Mouse (Mus musculus) forebrain, embryonic 10.5 days (tissue): ENCODE results near the gene Atp2b1. TPM values are rescaled to one million over a fixed set of nuclear protein-coding genes. Genes with fewer than 3 reads are reported as not detected.

Source experiments
- DNase-seq: peaks from one replicate; pipeline ENCODE4 v3.0.0-alpha.2; 2017; ENCODE audit warnings: low spot score; ENCODE audit errors: extremely low spot score
- H3K27ac ChIP-seq: fragments of 300-500 bp; sonication (generic); 2 replicates; pipeline ENCODE4 v1.5.1; 2016; ENCODE audit warnings: mild to moderate bottlenecking
- H3K27me3 ChIP-seq: fragments of 300-500 bp; sonication (generic); 2 replicates; pipeline ENCODE4 v1.6.1; 2016; ENCODE audit warnings: mild to moderate bottlenecking; ENCODE audit not compliant: poor library complexity, severe bottlenecking
- H3K36me3 ChIP-seq: fragments of 300-500 bp; sonication (generic); replicated peaks from 2 replicates; pipeline ENCODE4 v1.6.1; 2016; ENCODE audit warnings: mild to moderate bottlenecking, moderate library complexity
- H3K4me1 ChIP-seq: fragments of 300-500 bp; sonication (generic); 2 replicates; pipeline ENCODE4 v1.6.1; 2016
- H3K4me3 ChIP-seq: fragments of 300-500 bp; sonication (generic); 2 replicates; pipeline ENCODE4 v1.5.1; 2016; ENCODE audit warnings: mild to moderate bottlenecking, moderate library complexity
- H3K9me3 ChIP-seq: fragments of 300-500 bp; sonication (generic); 2 replicates; pipeline ENCODE4 v1.6.1; 2016; ENCODE audit warnings: mild to moderate bottlenecking, moderate library complexity
- WGBS: fragments of 180-500 bp; shearing (Covaris S2); methylation state at CpG from one replicate; pipeline ENCODE4 v1.1.7; 2016; 5-methylcytosine and 5-hydroxymethylcytosine counted together
- polyA plus RNA-seq: library from polyadenylated mRNA; unstranded; fragments of >200 nt; fragmentation: Nextera tagmentation; extraction: Ambion mirVana; gene quantifications from 2 replicates; pipeline ENCODE4 v1.2.1, GENCODE M21; 2016

The Atp2b1 gene
- polyA plus RNA-seq, 1 experiment from 2014 or later: 89.8 TPM

GRCm38 (mm10) chr10:99027462-99027861, 113.3 kb downstream of the Atp2b1 start:
- Histone ChIP-seq H3K27ac (no peak overlapping the region), H3K36me3 (peaks cover 22% of the 10 kb centered on the region), H3K27me3 (no peaks in the 10 kb centered on the region), H3K4me1 (no peaks in the 10 kb centered on the region), H3K4me3 (no peak overlapping the region), H3K9me3 (no peaks in the 10 kb centered on the region)
- 94% methylated on average over 5 of the region's 5 CpGs for WGBS
- DNase-seq: no peak

GRCm38 (mm10) chr10:99029844-99030243, 115.6 kb downstream of the Atp2b1 start:
- no peaks in the 10 kb centered on the region for H3K4me1 ChIP-seq
- H3K9me3 ChIP-seq: no peaks in the 10 kb centered on the region
- H3K27ac ChIP-seq: no peak overlapping the region
- 95% methylated on average over 7 of the region's 7 CpGs for WGBS
- H3K36me3 ChIP-seq: peaks cover 13% of the 10 kb centered on the region
- no peak overlapping the region for H3K4me3 ChIP-seq
- H3K27me3 ChIP-seq: no peaks in the 10 kb centered on the region
- no peak for DNase-seq

DNA sequence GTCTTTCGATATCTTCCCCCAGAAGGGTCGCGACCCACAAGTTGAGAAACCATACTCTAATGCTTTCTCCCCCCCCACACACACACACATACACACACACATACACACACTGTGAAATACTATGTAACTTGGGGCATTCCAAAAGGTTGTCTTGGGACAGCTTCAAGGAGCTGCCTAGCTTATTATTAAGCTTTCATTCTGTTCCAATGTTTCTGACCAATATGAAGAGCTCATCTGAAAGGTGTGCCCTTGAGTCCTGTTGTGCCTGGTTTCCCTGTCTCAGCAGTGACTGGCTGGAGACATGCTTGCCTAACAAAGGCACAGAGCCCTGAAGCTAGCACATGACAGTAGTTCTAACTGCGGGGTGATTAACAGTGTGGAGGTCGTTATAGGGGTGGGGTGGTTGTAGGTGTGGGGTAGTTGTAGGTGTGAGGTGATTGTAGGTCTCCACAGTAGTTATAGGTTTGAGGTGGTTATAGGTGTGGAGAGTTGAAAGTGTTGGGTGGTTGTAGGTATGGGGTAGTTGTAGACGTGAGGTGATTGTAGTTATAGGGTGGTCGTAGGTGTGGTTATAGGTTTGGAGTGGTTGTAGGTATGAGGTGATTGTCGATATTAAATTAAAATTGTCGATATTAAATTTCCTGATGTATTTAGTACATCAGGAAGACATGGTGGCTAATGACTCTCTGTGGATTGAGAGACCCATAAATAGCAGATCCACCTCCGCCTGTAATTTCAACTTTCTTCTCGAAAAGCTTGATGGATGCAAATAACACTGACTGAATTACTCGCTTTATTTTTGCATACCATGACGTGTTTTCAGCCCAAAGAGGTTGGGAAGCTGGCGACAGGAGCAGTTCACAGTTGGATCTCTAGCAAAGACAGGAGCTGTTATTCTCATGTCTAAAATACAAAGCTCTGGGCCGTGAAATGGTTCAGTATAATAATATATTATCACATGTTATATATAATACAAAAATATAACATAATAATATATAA, 119.9 kb downstream of the Atp2b1 start:
- H3K9me3 ChIP-seq: no peaks in the 10 kb centered on the region
- 93% methylated on average over 15 of the region's 15 CpGs for WGBS
- peaks cover 2% of the 10 kb centered on the region; the same call in 1 of the 2 replicates for H3K36me3 ChIP-seq
- H3K4me3 ChIP-seq: no peak overlapping the region
- H3K27me3 ChIP-seq: no peaks in the 10 kb centered on the region
- H3K4me1 ChIP-seq: peaks cover 7% of the 10 kb centered on the region
- no peak for DNase-seq
- no peak overlapping the region for H3K27ac ChIP-seq

- H3K27me3 ChIP-seq: no peaks in the 10 kb centered on the region
- no peak overlapping the region for H3K27ac ChIP-seq
- WGBS: 91% methylated on average over 21 of the region's 21 CpGs
- H3K4me1 ChIP-seq: peaks cover 7% of the 10 kb centered on the region
- DNase-seq: no peak
- no peaks in the 10 kb centered on the region for H3K9me3 ChIP-seq
- no peaks in the 10 kb centered on the region for H3K36me3 ChIP-seq
- H3K4me3 ChIP-seq: no peak overlapping the region
Measured at GRCm38 (mm10) chr10:99037185-99038065, 123.2 kb downstream of the Atp2b1 start.

DNA sequence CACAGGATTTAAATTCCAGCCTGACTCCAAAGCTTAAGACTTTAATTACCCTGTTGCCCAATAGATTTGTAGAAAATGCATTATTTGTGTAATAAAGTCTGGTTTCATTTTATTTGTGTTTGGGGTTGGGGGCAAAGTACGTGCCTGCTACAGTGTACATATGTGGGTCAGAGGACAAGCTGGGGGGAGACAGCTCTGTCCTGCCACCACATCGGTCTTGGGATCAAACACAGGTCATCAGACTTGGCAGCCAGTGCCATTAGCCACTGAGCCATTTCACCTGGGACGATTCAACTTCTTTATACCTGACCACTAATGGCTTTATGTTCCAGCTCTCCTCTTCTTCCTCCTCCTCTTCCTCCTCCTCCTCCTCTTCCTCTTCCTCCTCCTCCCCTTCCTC, 124.7 kb downstream of the Atp2b1 start:
- DNase-seq: no peak
- Histone ChIP-seq H3K27me3 (no peaks in the 10 kb centered on the region), H3K9me3 (no peaks in the 10 kb centered on the region), H3K36me3 (no peaks in the 10 kb centered on the region), H3K4me1 (peaks cover 7% of the 10 kb centered on the region), H3K4me3 (no peak overlapping the region), H3K27ac (no peak overlapping the region)
- WGBS: 82% methylated on average over 3 of the region's 3 CpGs

GRCm38 (mm10) chr10:99040171-99040570, 126.0 kb downstream of the Atp2b1 start:
- Histone ChIP-seq H3K4me1 (peaks cover 7% of the 10 kb centered on the region), H3K27me3 (no peaks in the 10 kb centered on the region), H3K27ac (no peak overlapping the region), H3K9me3 (no peaks in the 10 kb centered on the region), H3K4me3 (no peak overlapping the region), H3K36me3 (no peaks in the 10 kb centered on the region)
- WGBS: 96% methylated on average over 5 of the region's 5 CpGs
- no peak for DNase-seq

GRCm38 (mm10) chr10:99046756-99047550, 132.7 kb downstream of the Atp2b1 start:
- Histone ChIP-seq H3K4me3 (no peak overlapping the region), H3K4me1 (no peaks in the 10 kb centered on the region), H3K27ac (no peak overlapping the region), H3K27me3 (no peaks in the 10 kb centered on the region), H3K36me3 (no peaks in the 10 kb centered on the region), H3K9me3 (no peaks in the 10 kb centered on the region)
- 95% methylated on average over 5 of the region's 5 CpGs for WGBS
- no peak for DNase-seq

DNA sequence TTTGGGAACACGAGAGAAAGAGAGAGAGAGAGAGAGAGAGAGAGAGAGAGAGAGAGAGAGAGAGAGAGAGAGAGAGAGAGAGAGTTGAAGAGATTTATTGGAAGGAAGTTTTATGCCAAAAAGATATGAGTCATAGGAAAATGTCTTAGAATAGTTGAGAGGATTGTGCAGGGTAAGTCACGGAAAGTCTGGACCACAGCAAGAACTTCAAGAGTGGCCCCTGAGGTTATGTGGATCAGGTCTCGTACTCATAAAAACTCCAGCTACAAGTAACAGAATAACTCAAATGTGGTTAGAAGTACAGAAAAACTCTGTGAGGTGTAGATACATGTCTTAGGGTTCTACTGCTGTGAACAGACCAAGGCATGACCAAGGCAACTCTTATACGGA, 133.3 kb downstream of the Atp2b1 start:
- Histone ChIP-seq H3K27ac (no peak overlapping the region), H3K4me3 (no peak overlapping the region), H3K36me3 (no peaks in the 10 kb centered on the region), H3K9me3 (no peaks in the 10 kb centered on the region), H3K27me3 (no peaks in the 10 kb centered on the region), H3K4me1 (no peaks in the 10 kb centered on the region)
- no peak for DNase-seq
- WGBS: 91% methylated on average over 4 of the region's 4 CpGs

- Histone ChIP-seq H3K36me3 (no peaks in the 10 kb centered on the region), H3K4me1 (no peaks in the 10 kb centered on the region), H3K4me3 (no peak overlapping the region), H3K9me3 (no peaks in the 10 kb centered on the region), H3K27ac (no peak overlapping the region), H3K27me3 (no peaks in the 10 kb centered on the region)
- DNase-seq: no peak
- 93% methylated on average over 7 of the region's 7 CpGs for WGBS
Measured at GRCm38 (mm10) chr10:99050093-99050492, 135.9 kb downstream of the Atp2b1 start.

DNA sequence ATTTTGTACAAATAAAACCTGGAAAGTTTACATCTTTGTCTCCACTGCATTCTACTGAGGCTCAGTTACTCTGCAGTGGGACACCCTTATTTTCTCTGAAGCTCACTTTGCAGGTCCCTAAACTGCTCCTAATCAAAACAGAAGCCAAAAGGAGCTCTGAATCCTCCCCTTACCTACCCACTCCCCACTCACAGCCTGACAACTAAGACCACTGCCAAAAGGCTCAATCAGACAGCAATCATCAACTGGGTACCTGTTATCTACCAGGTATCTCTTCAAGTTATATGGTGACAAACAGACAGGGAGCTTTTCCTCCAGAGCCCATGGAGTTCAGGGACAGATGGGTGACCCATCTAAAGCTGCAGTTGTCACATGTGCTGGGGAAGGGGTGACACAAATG, 138.9 kb downstream of the Atp2b1 start:
- Histone ChIP-seq H3K27ac (no peak overlapping the region), H3K9me3 (no peaks in the 10 kb centered on the region), H3K4me1 (no peaks in the 10 kb centered on the region), H3K27me3 (no peaks in the 10 kb centered on the region), H3K4me3 (no peak overlapping the region), H3K36me3 (no peaks in the 10 kb centered on the region)
- DNase-seq: no peak

DNA sequence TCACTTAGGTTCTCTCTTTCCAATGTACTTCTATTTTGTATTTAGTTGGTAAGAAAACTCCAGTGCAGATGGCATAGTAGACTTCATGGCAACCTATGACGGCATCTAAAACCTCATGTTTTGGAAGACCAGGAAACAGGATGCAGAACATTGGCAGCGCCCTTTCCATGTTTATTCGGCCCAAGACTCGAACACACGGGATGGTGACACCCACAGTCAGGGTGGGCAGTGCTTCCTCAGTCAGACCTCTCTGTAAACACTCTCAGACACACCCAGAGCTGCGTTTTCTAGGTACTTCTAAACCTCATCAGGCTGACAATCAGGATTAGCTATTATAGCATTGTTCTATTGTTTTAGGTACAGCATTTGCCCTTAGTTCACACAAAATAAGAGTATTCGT, 146.4 kb downstream of the Atp2b1 start:
- no peaks in the 10 kb centered on the region for H3K4me1 ChIP-seq
- no peaks in the 10 kb centered on the region for H3K36me3 ChIP-seq
- H3K9me3 ChIP-seq: no peaks in the 10 kb centered on the region
- WGBS: 88% methylated on average over 7 of the region's 7 CpGs
- H3K27me3 ChIP-seq: no peaks in the 10 kb centered on the region
- no peak for DNase-seq
- no peak overlapping the region for H3K4me3 ChIP-seq
- H3K27ac ChIP-seq: no peak overlapping the region

- no peaks in the 10 kb centered on the region for H3K9me3 ChIP-seq
- 92% methylated on average over 10 of the region's 10 CpGs for WGBS
- no peak overlapping the region for H3K27ac ChIP-seq
- no peak overlapping the region for H3K4me3 ChIP-seq
- no peaks in the 10 kb centered on the region for H3K4me1 ChIP-seq
- H3K27me3 ChIP-seq: no peaks in the 10 kb centered on the region
- no peak for DNase-seq
- no peaks in the 10 kb centered on the region for H3K36me3 ChIP-seq
Measured at GRCm38 (mm10) chr10:99061418-99061817, 147.2 kb downstream of the Atp2b1 start.
